Mouse (Mus musculus) limb, embryonic 10.5 days (tissue): Measurements from ENCODE around the gene Hnrnpu. TPM values are rescaled to one million over a fixed set of nuclear protein-coding genes. Genes with fewer than 3 reads are reported as not detected.
A peak's percentile ranks its signal among the peaks of the same experiment; 100 is the strongest.

Source experiments
- DNase-seq: peaks from one replicate; pipeline ENCODE4 v3.0.0-alpha.2; 2017; ENCODE audit warnings: low spot score
- H3K27ac ChIP-seq: fragments of 300-500 bp; sonication (generic); 2 replicates; pipeline ENCODE4 v1.5.1; 2016; ENCODE audit warnings: mild to moderate bottlenecking
- H3K27me3 ChIP-seq: fragments of 300-500 bp; sonication (generic); 2 replicates; pipeline ENCODE4 v1.6.1; 2016; ENCODE audit warnings: low read depth, mild to moderate bottlenecking; ENCODE audit not compliant: poor library complexity, severe bottlenecking
- H3K36me3 ChIP-seq: fragments of 300-500 bp; sonication (generic); 2 replicates; pipeline ENCODE4 v1.6.1; 2016; ENCODE audit warnings: mild to moderate bottlenecking, moderate library complexity
- H3K4me1 ChIP-seq: fragments of 300-500 bp; sonication (generic); 2 replicates; pipeline ENCODE4 v1.6.1; 2016
- H3K4me3 ChIP-seq: fragments of 300-500 bp; sonication (generic); 2 replicates; pipeline ENCODE4 v1.5.1; 2016; ENCODE audit warnings: mild to moderate bottlenecking, moderate library complexity
- H3K9me3 ChIP-seq: fragments of 300-500 bp; sonication (generic); replicated peaks from 2 replicates; pipeline ENCODE4 v1.6.1; 2016; ENCODE audit warnings: mild to moderate bottlenecking
- WGBS: fragments of 180-500 bp; shearing (Covaris S2); methylation state at CpG from one replicate; pipeline ENCODE4 v1.1.7; 2016; 5-methylcytosine and 5-hydroxymethylcytosine counted together
- polyA plus RNA-seq: library from polyadenylated mRNA; unstranded; fragments of >200 nt; fragmentation: Nextera tagmentation; extraction: Ambion mirVana; gene quantifications from 2 replicates; pipeline ENCODE4 v1.2.1, GENCODE M21; 2016

The Hnrnpu gene
- 608 TPM in 2 replicates for polyA plus RNA-seq

- under 1% methylated on average over 67 of the region's 73 CpGs for WGBS
- Histone ChIP-seq H3K27ac (peak within 1 kb of the TSS; percentile 100), H3K9me3 (no peaks in the 10 kb centered on the region), H3K4me3 (peak within 1 kb of the TSS; percentile 100), H3K27me3 (no peaks in the 10 kb centered on the region), H3K4me1 (peaks cover 14% of the 10 kb centered on the region), H3K36me3 (peaks cover 33% of the 10 kb centered on the region)
- peak; percentile 98 for DNase-seq
These were observed at the start of gene Hnrnpu for GRCm38 (mm10) chr1:178337551-178338317. Gene Hnrnpu, minus strand, starts transcription at chr1:178337797.

- Histone ChIP-seq H3K4me1 (no peaks in the 10 kb centered on the region), H3K9me3 (no peaks in the 10 kb centered on the region), H3K27ac (no peak overlapping the region), H3K4me3 (no peak overlapping the region), H3K36me3 (no peaks in the 10 kb centered on the region), H3K27me3 (no peaks in the 10 kb centered on the region)
- no peak for DNase-seq
These were observed 44.6 kb upstream of the Hnrnpu start for GRCm38 (mm10) chr1:178382165-178382564.

GRCm38 (mm10) chr1:178379224-178379623 is 41.6 kb upstream of the Hnrnpu start:
- Histone ChIP-seq H3K4me1 (no peaks in the 10 kb centered on the region), H3K36me3 (no peaks in the 10 kb centered on the region), H3K9me3 (no peaks in the 10 kb centered on the region), H3K27ac (no peak overlapping the region), H3K27me3 (no peaks in the 10 kb centered on the region), H3K4me3 (no peak overlapping the region)
- no peak for DNase-seq
- WGBS = 75% methylated on average over 1 of the region's 1 CpGs

- DNase-seq = no peak
- WGBS = 85% methylated on average over 3 of the region's 3 CpGs
- Histone ChIP-seq H3K9me3 (no peaks in the 10 kb centered on the region), H3K27ac (no peak overlapping the region), H3K4me3 (no peak overlapping the region), H3K36me3 (no peaks in the 10 kb centered on the region), H3K4me1 (no peaks in the 10 kb centered on the region), H3K27me3 (no peaks in the 10 kb centered on the region)
These were observed 40.5 kb upstream of the Hnrnpu start for GRCm38 (mm10) chr1:178378115-178378514.

GRCm38 (mm10) chr1:178376907-178377306 is 39.3 kb upstream of the Hnrnpu start:
- H3K4me3 ChIP-seq = no peak overlapping the region
- no peaks in the 10 kb centered on the region for H3K27me3 ChIP-seq
- H3K36me3 ChIP-seq = no peaks in the 10 kb centered on the region
- DNase-seq = no peak
- no peak overlapping the region for H3K27ac ChIP-seq
- 73% methylated on average over 2 of the region's 2 CpGs for WGBS
- H3K9me3 ChIP-seq = no peaks in the 10 kb centered on the region
- no peaks in the 10 kb centered on the region for H3K4me1 ChIP-seq

GRCm38 (mm10) chr1:178376061-178376460 is 38.5 kb upstream of the Hnrnpu start:
- DNase-seq = no peak
- Histone ChIP-seq H3K27ac (no peak overlapping the region), H3K27me3 (no peaks in the 10 kb centered on the region), H3K4me3 (no peak overlapping the region), H3K4me1 (no peaks in the 10 kb centered on the region), H3K9me3 (no peaks in the 10 kb centered on the region), H3K36me3 (no peaks in the 10 kb centered on the region)
- 86% methylated on average over 2 of the region's 2 CpGs for WGBS

GRCm38 (mm10) chr1:178375381-178375780 is 37.8 kb upstream of the Hnrnpu start:
- Histone ChIP-seq H3K36me3 (no peaks in the 10 kb centered on the region), H3K27me3 (no peaks in the 10 kb centered on the region), H3K4me1 (no peaks in the 10 kb centered on the region), H3K4me3 (no peak overlapping the region), H3K27ac (no peak overlapping the region), H3K9me3 (no peaks in the 10 kb centered on the region)
- DNase-seq = no peak

GRCm38 (mm10) chr1:178372681-178373080 is 35.1 kb upstream of the Hnrnpu start:
- DNase-seq = no peak
- no peaks in the 10 kb centered on the region for H3K36me3 ChIP-seq
- 88% methylated on average over 4 of the region's 4 CpGs for WGBS
- no peak overlapping the region for H3K4me3 ChIP-seq
- H3K27ac ChIP-seq = no peak overlapping the region
- H3K9me3 ChIP-seq = no peaks in the 10 kb centered on the region
- H3K4me1 ChIP-seq = peaks cover 16% of the 10 kb centered on the region
- no peaks in the 10 kb centered on the region for H3K27me3 ChIP-seq

GRCm38 (mm10) chr1:178369272-178369651 is 31.7 kb upstream of the Hnrnpu start:
- Histone ChIP-seq H3K27ac (peak overlapping the region; percentile 88), H3K4me1 (peaks cover 16% of the 10 kb centered on the region), H3K27me3 (no peaks in the 10 kb centered on the region), H3K9me3 (no peaks in the 10 kb centered on the region), H3K4me3 (peak overlapping the region; percentile 62), H3K36me3 (no peaks in the 10 kb centered on the region)
- WGBS = under 1% methylated on average over 11 of the region's 11 CpGs
- peak; percentile 56 for DNase-seq

- 2% methylated on average over 36 of the region's 36 CpGs for WGBS
- peak overlapping the region; percentile 62 for H3K4me3 ChIP-seq
- H3K36me3 ChIP-seq = no peaks in the 10 kb centered on the region
- peak overlapping the region; percentile 88 for H3K27ac ChIP-seq
- H3K9me3 ChIP-seq = no peaks in the 10 kb centered on the region
- H3K27me3 ChIP-seq = no peaks in the 10 kb centered on the region
- DNase-seq = peak; percentile 88
- H3K4me1 ChIP-seq = peaks cover 16% of the 10 kb centered on the region
These were observed 31.1 kb upstream of the Hnrnpu start for GRCm38 (mm10) chr1:178368548-178369271.

GRCm38 (mm10) chr1:178368121-178368520 is 30.5 kb upstream of the Hnrnpu start:
- Histone ChIP-seq H3K36me3 (no peaks in the 10 kb centered on the region), H3K27ac (peak overlapping the region; percentile 88; the same call in 1 of the 2 replicates), H3K9me3 (no peaks in the 10 kb centered on the region), H3K4me1 (peaks cover 16% of the 10 kb centered on the region), H3K27me3 (no peaks in the 10 kb centered on the region), H3K4me3 (peak overlapping the region; percentile 62; the same call in 1 of the 2 replicates)
- no peak for DNase-seq
- WGBS = 80% methylated on average over 6 of the region's 6 CpGs

GRCm38 (mm10) chr1:178365171-178365570 is 27.6 kb upstream of the Hnrnpu start:
- Histone ChIP-seq H3K4me1 (peaks cover 16% of the 10 kb centered on the region), H3K4me3 (no peak overlapping the region)
- 91% methylated on average over 6 of the region's 6 CpGs for WGBS

GRCm38 (mm10) chr1:178360702-178361101 is 23.1 kb upstream of the Hnrnpu start:
- H3K4me1 ChIP-seq = no peaks in the 10 kb centered on the region
- H3K27me3 ChIP-seq = no peaks in the 10 kb centered on the region
- no peak for DNase-seq
- no peaks in the 10 kb centered on the region for H3K9me3 ChIP-seq
- H3K36me3 ChIP-seq = no peaks in the 10 kb centered on the region
- no peak overlapping the region for H3K4me3 ChIP-seq
- WGBS = 89% methylated on average over 2 of the region's 2 CpGs
- no peak overlapping the region for H3K27ac ChIP-seq

More at GRCm38 (mm10) chr1:178365171-178365570, 27.6 kb upstream of the Hnrnpu start:
- H3K27ac ChIP-seq = no peak overlapping the region
- DNase-seq = no peak
- no peaks in the 10 kb centered on the region for H3K9me3 ChIP-seq
- H3K27me3 ChIP-seq = no peaks in the 10 kb centered on the region
- no peaks in the 10 kb centered on the region for H3K36me3 ChIP-seq
